Mouse (Mus musculus): ENCODE measurements around the gene Gucy2c.

- TF ChIP-seq CTCF (IDR thresholded peaks at IDR 0.05; ENCODE audit: borderline replicate concordance, control insufficient read depth, extremely low read depth, insufficient read depth, low read length, poor library complexity) (no peak), POLR2A (IDR thresholded peaks at IDR 0.05; ENCODE audit: control insufficient read depth, extremely low read depth, insufficient read depth, low read length, poor library complexity) (no peak)
Observed at GRCm38 (mm10) chr6:136804705-136805408, 23.3 kb upstream of the Gucy2c start.
